Mouse (Mus musculus) kidney, adult 18-20 months (tissue): Measurements from ENCODE around the gene Stk24.
A peak's percentile ranks its signal among the peaks of the same experiment; 100 is the strongest.

ENCODE experiments used
- DNase-seq: peaks from one replicate; pipeline ENCODE4 v3.0.0; 2021

Gene Stk24

GRCm38 (mm10) chr14:121348256-121348655, 31.6 kb downstream of the Stk24 start:
- DNase-seq = peak; percentile 31

GRCm38 (mm10) chr14:121347134-121347533, 32.7 kb downstream of the Stk24 start:
- no peak for DNase-seq

GRCm38 (mm10) chr14:121346654-121347053, 33.2 kb downstream of the Stk24 start:
- DNase-seq = peak; percentile 52

- DNase-seq = no peak
Measured at GRCm38 (mm10) chr14:121346053-121346452, 33.8 kb downstream of the Stk24 start.

GRCm38 (mm10) chr14:121344928-121345327, 34.9 kb downstream of the Stk24 start:
- no peak for DNase-seq

- DNase-seq = no peak
Measured at GRCm38 (mm10) chr14:121342885-121343284, 36.9 kb downstream of the Stk24 start.

- DNase-seq = peak; percentile 78
Measured at GRCm38 (mm10) chr14:121339951-121340401, 39.8 kb downstream of the Stk24 start.

GRCm38 (mm10) chr14:121338819-121339573, 40.8 kb downstream of the Stk24 start:
- no peak for DNase-seq

GRCm38 (mm10) chr14:121330090-121330408, 49.8 kb downstream of the Stk24 start:
- no peak for DNase-seq

- no peak for DNase-seq
Measured at GRCm38 (mm10) chr14:121329401-121330089, 50.3 kb downstream of the Stk24 start.

GRCm38 (mm10) chr14:121328878-121329277, 50.9 kb downstream of the Stk24 start:
- DNase-seq = no peak

GRCm38 (mm10) chr14:121326432-121326831, 53.4 kb downstream of the Stk24 start:
- DNase-seq = no peak

GRCm38 (mm10) chr14:121324521-121325330, 55.1 kb downstream of the Stk24 start:
- no peak for DNase-seq

- DNase-seq = no peak
Measured at GRCm38 (mm10) chr14:121322641-121323040, 57.2 kb downstream of the Stk24 start.

GRCm38 (mm10) chr14:121322150-121322549, 57.7 kb downstream of the Stk24 start:
- DNase-seq = no peak

GRCm38 (mm10) chr14:121318382-121318781, 61.4 kb downstream of the Stk24 start:
- DNase-seq = no peak

- no peak for DNase-seq
Measured at GRCm38 (mm10) chr14:121317312-121317671, 62.5 kb downstream of the Stk24 start.

- DNase-seq = no peak
Measured at GRCm38 (mm10) chr14:121316631-121317311, 63.0 kb downstream of the Stk24 start.

- DNase-seq = no peak
Measured at GRCm38 (mm10) chr14:121316136-121316535, 63.7 kb downstream of the Stk24 start.

GRCm38 (mm10) chr14:121314934-121315333, 64.9 kb downstream of the Stk24 start:
- DNase-seq = no peak

GRCm38 (mm10) chr14:121313283-121313682, 66.5 kb downstream of the Stk24 start:
- no peak for DNase-seq

- DNase-seq = no peak
Measured at GRCm38 (mm10) chr14:121311083-121311482, 68.7 kb downstream of the Stk24 start.
